Mouse (Mus musculus): ENCODE data around the gene Gm3164.
"Not testable (repeated sequence)": the region's sequence is repeated elsewhere in the genome, so short reads cannot be mapped to it uniquely, and the experiment has no call there.

- TF ChIP-seq POLR2A (IDR thresholded peaks at IDR 0.05; ENCODE audit: low read depth, low read length); CTCF (conservative IDR thresholded peaks at IDR 0.05; ENCODE audit: insufficient read depth, insufficient read length, low read depth, low read length): not testable (repeated sequence)
Measured at GRCm38 (mm10) chr14:4397226-4397625, 18.0 kb upstream of the Gm3164 start, which contains the start of gene Gm3159.

Measured in kidney, adult 2 months (tissue).